25 mouse cellular contexts compared by ENCODE assay signal in the genomic region with DNA sequence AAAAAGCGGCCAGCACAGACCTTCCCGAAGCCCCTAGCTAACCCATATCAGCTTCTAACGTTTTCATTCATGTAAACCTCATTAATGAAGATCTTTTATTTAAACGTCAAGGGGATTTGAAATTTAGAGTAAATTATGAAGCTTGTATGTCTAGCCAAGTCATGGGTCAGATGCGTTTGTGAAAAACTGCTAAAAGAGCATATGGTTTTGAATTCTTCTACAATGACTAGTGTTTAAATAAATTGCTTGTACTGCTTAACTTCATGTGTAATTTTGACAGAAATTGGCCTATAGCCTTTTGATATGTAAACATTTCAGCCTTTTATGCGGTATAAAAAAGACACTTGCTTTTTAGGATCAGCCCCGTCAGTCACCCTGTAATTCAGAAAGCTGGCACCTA. TPM values are rescaled to one million over a fixed set of nuclear protein-coding genes. Genes with fewer than 3 reads are reported as not detected.
DNase-seq lines count a peak whose midpoint lies in the region; ATAC-seq and TF ChIP-seq lines count a peak whose summit lies in the region.
"Had no signal": no experiment of that assay in that cellular context is flagged by ENCODE, and none has a peak within 500 bp of the region (broad histone marks: within the 10 kb centered on the region; RNA-seq: fewer than 3 reads in every experiment).

No protein-coding gene starts in this region.

- ATAC-seq in embryonic facial prominence, embryonic 11.5 days (replicated peaks; ENCODE audit: insufficient number of reproducible peaks, low FRiP score, low TSS enrichment, low read depth): no peak
- ATAC-seq in limb, embryonic 12.5 days (ENCODE audit: insufficient number of reproducible peaks, insufficient read depth, low FRiP score, low TSS enrichment, low read depth): no peak
- ATAC-seq: forebrain, embryonic 14.5 days; hindbrain, embryonic 16.5 days; inflammation-experienced regulatory T-cells, adult 6 months; intestine, postnatal 0 days had no signal

- H3K27me3 ChIP-seq in embryonic facial prominence, embryonic 11.5 days (ENCODE audit: control insufficient read depth, insufficient read depth, low read length): peaks cover 15% of the 10 kb centered on the region
- H3K27me3 ChIP-seq in embryonic facial prominence, embryonic 10.5 days (replicated peaks; ENCODE audit: low read depth, poor library complexity, severe bottlenecking): peaks cover 92% of the 10 kb centered on the region
- H3K27me3 ChIP-seq in limb, embryonic 12.5 days: peaks cover 77% of the 10 kb centered on the region
- peaks cover 94% of the 10 kb centered on the region for H3K27me3 ChIP-seq in limb, embryonic 10.5 days (ENCODE audit: low read depth, poor library complexity, severe bottlenecking)

- in situ Hi-C loops in ES-E14 (cut with MboI; ENCODE audit: low sequenced_read_pairs in 2 of 2, unreplicated experiment in 2 of 2): loop anchor here in 1 of 2 experiments (25.0 kb wide), 1 partner anchor 460 kb away; no protein-coding TSS in a partner anchor

- H3K4me2 ChIP-seq in embryonic facial prominence, embryonic 11.5 days (ENCODE audit: low read depth, low read length): no peak overlapping the region
- H3K4me2 ChIP-seq in limb, embryonic 12.5 days: peak overlapping the region; percentile 13; the same call in 1 of the 2 replicates

- no peak overlapping the region for H3K4me3 ChIP-seq in embryonic facial prominence, embryonic 11.5 days (ENCODE audit: low read depth, low read length)
- H3K4me3 ChIP-seq in embryonic facial prominence, embryonic 10.5 days: no peak overlapping the region
- H3K4me3 ChIP-seq in limb, embryonic 12.5 days (replicated peaks): no peak overlapping the region
- no peak overlapping the region for H3K4me3 ChIP-seq in limb, embryonic 10.5 days
- no peak overlapping the region for H3K4me3 ChIP-seq in ES-E14 (ENCODE audit: insufficient read depth in 1 of 2, low read depth in 1 of 2, low read length in 2 of 2, poor library complexity in 1 of 2, severe bottlenecking in 1 of 2)
- H3K4me3 ChIP-seq: erythroblast, embryonic 14.5 days; forebrain, embryonic 10.5 days; heart, embryonic 10.5 days had no signal

- H3K36me3 ChIP-seq in embryonic facial prominence, embryonic 11.5 days (replicated peaks; ENCODE audit: control insufficient read depth, insufficient read depth, low read depth, low read length): no peaks in the 10 kb centered on the region
- H3K36me3 ChIP-seq in embryonic facial prominence, embryonic 10.5 days (replicated peaks): no peaks in the 10 kb centered on the region
- H3K36me3 ChIP-seq in limb, embryonic 12.5 days: no peaks in the 10 kb centered on the region
- H3K36me3 ChIP-seq in limb, embryonic 10.5 days: no peaks in the 10 kb centered on the region
- H3K36me3 ChIP-seq in ES-E14 (ENCODE audit: control insufficient read depth, insufficient read depth, low read length, poor library complexity, severe bottlenecking): no peaks in the 10 kb centered on the region
- H3K36me3 ChIP-seq: embryonic facial prominence, embryonic 15.5 days; forebrain, embryonic 10.5 days; heart, embryonic 10.5 days had no signal

- no peak overlapping the region for H3K27ac ChIP-seq in embryonic facial prominence, embryonic 11.5 days (replicated peaks; ENCODE audit: low read depth, low read length)
- no peak overlapping the region for H3K27ac ChIP-seq in embryonic facial prominence, embryonic 10.5 days (replicated peaks)
- H3K27ac ChIP-seq in limb, embryonic 12.5 days: no peak overlapping the region
- no peak overlapping the region; the same call in 1 of the 2 replicates for H3K27ac ChIP-seq in limb, embryonic 10.5 days
- H3K27ac ChIP-seq in ES-E14 (ENCODE audit: insufficient read depth, low read depth, low read length, poor library complexity, severe bottlenecking): no peak overlapping the region
- H3K27ac ChIP-seq: embryonic facial prominence, embryonic 15.5 days; forebrain, embryonic 10.5 days; heart, embryonic 10.5 days had no signal

- 0 out of 2 replicates have a peak, but pooled peaks cover 2% of the 10 kb centered on the region for H3K9me3 ChIP-seq in embryonic facial prominence, embryonic 11.5 days (replicated peaks; ENCODE audit: control insufficient read depth, low read length)
- H3K9me3 ChIP-seq in embryonic facial prominence, embryonic 10.5 days: no peaks in the 10 kb centered on the region
- 0 out of 2 replicates have a peak, but pooled peaks cover 3% of the 10 kb centered on the region for H3K9me3 ChIP-seq in limb, embryonic 12.5 days
- H3K9me3 ChIP-seq in limb, embryonic 10.5 days (replicated peaks): no peaks in the 10 kb centered on the region
- H3K9me3 ChIP-seq in ES-E14 (ENCODE audit: control insufficient read depth, insufficient read depth, low read depth, low read length): no peaks in the 10 kb centered on the region
- H3K9me3 ChIP-seq: embryonic facial prominence, embryonic 15.5 days; forebrain, embryonic 10.5 days; heart, embryonic 10.5 days had no signal

- WGBS in embryonic facial prominence, embryonic 11.5 days: 2% methylated on average over 7 of the region's 7 CpGs
- 3% methylated on average over 7 of the region's 7 CpGs for WGBS in embryonic facial prominence, embryonic 10.5 days
- WGBS in limb, embryonic 12.5 days: 5% methylated on average over 7 of the region's 7 CpGs
- 3% methylated on average over 7 of the region's 7 CpGs for WGBS in limb, embryonic 10.5 days

- peak; percentile 35 for DNase-seq in embryonic facial prominence, embryonic 11.5 days (ENCODE audit: low spot score)
- no peak for DNase-seq in embryonic facial prominence, embryonic 10.5 days (ENCODE audit: low spot score)
- no peak for DNase-seq in limb, embryonic 10.5 days (ENCODE audit: low spot score)
- no peak for DNase-seq in ES-E14 (ENCODE audit: low read depth, low spot score)
- peak; percentile 10 for DNase-seq in embryo, embryonic 9.5 days (ENCODE audit: extremely low spot score)
- DNase-seq in right cerebral cortex, adult 18-20 months: no peak
- no peak for DNase-seq in left cerebral cortex, postnatal 14 days (ENCODE audit: low spot score in 2 of 2)
- DNase-seq: adrenal gland, adult 2 months; adrenal gland, postnatal 36 days; gastrocnemius, postnatal 36 days; heart, postnatal 4 days had no signal

- intact Hi-C loops in left cerebral cortex, postnatal 14 days (cut with DNase I): no loop called here

- no peak overlapping the region for H3K9ac ChIP-seq in embryonic facial prominence, embryonic 11.5 days (replicated peaks; ENCODE audit: low read length)
- no peak overlapping the region for H3K9ac ChIP-seq in limb, embryonic 12.5 days (replicated peaks)
- no peak overlapping the region for H3K9ac ChIP-seq in ES-E14 (ENCODE audit: insufficient read depth, low read depth, low read length, poor library complexity, severe bottlenecking)
- H3K9ac ChIP-seq: embryonic facial prominence, embryonic 15.5 days had no signal

- no peaks in the 10 kb centered on the region; the same call in 1 of the 2 replicates for H3K4me1 ChIP-seq in embryonic facial prominence, embryonic 11.5 days (ENCODE audit: control insufficient read depth, insufficient read depth, low read length)
- H3K4me1 ChIP-seq in embryonic facial prominence, embryonic 10.5 days: peaks cover 54% of the 10 kb centered on the region
- H3K4me1 ChIP-seq in limb, embryonic 12.5 days (replicated peaks): peaks cover 28% of the 10 kb centered on the region
- H3K4me1 ChIP-seq in limb, embryonic 10.5 days: peaks cover 51% of the 10 kb centered on the region
- peaks cover 3 to 9% of the 10 kb centered on the region in 2 experiments; a peak in 3 of 4 replicates for H3K4me1 ChIP-seq in ES-E14 (ENCODE audit: control insufficient read depth in 2 of 2, insufficient read depth in 2 of 2, low read length in 2 of 2, poor library complexity in 1 of 2)

TF ChIP-seq in ES-E14, 5 proteins besides CTCF, POLR2A, EP300 and RAD21:
- TF ChIP-seq CHD2 (IDR thresholded peaks at IDR 0.05; ENCODE audit: low read depth, low read length) (no peak), ZNF384 (IDR thresholded peaks at IDR 0.05; ENCODE audit: low read depth, low read length) (0 out of 2 replicates have a peak, but pooled peaks have one; percentile 45), HCFC1 (IDR thresholded peaks at IDR 0.05; ENCODE audit: borderline replicate concordance, insufficient read depth, low read length) (no peak), ZC3H11A (IDR thresholded peaks at IDR 0.05; ENCODE audit: borderline replicate concordance, low read depth, low read length) (no peak), MAFK (IDR thresholded peaks at IDR 0.05; ENCODE audit: insufficient read depth, low read depth, low read length) (no peak)
TF ChIP-seq in ES-E14: peak in this region for 1.

RNA-seq across cellular contexts. Expression of a gene that starts 4.4 kb away (rescaled TPM):
- polyA plus RNA-seq in embryonic facial prominence, embryonic 11.5 days (2014; fragmentation: Nextera tagmentation; extraction: Ambion mirVana): 30.3 and 34.6 TPM in 2 replicates
- 11.8 and 20.4 TPM in 2 replicates for polyA plus RNA-seq in embryonic facial prominence, embryonic 10.5 days (2016; fragmentation: Nextera tagmentation; extraction: Ambion mirVana)
- 29.0 and 32.3 TPM in 2 replicates for polyA plus RNA-seq in limb, embryonic 12.5 days (2016; fragmentation: Nextera tagmentation; extraction: Ambion mirVana)
- polyA plus RNA-seq in limb, embryonic 10.5 days (2016; fragmentation: Nextera tagmentation; extraction: Ambion mirVana): 20.1 and 34.2 TPM in 2 replicates
- total RNA-seq in ES-E14 (2012; rRNA removed): 0.48 and 0.54 TPM in 2 replicates
- total RNA-seq in left cerebral cortex, postnatal 14 days (2021): not detected
- total RNA-seq: adrenal gland, adult 2 months; adrenal gland, postnatal 36 days; gastrocnemius, adult 8-10 months; gastrocnemius, postnatal 36 days; heart, adult 18-20 months had no signal
- polyA plus RNA-seq: C2C12; cerebellum, adult 2 months; erythroblast, embryonic 14.5 days; heart, embryonic 14.5 days; inflammation-experienced regulatory T-cells, adult 6 months; intestine, postnatal 0 days had no signal

Comparison
In these comparisons a context has a peak if more than half of its experiments do, and no peak if none do; other contexts are left out.
1. DNase-seq: peak in embryonic facial prominence, embryonic 11.5 days (single experiment) and embryo, embryonic 9.5 days (single experiment); none in embryonic facial prominence, embryonic 10.5 days (single experiment), limb, embryonic 10.5 days (single experiment), ES-E14 (single experiment), right cerebral cortex, adult 18-20 months (single experiment) and left cerebral cortex, postnatal 14 days (0 of 2).